Mouse (Mus musculus) kidney, adult 8-10 months (tissue): Measurements from ENCODE around the gene Lrrc61.

ENCODE experiments used
- DNase-seq, 2 experiments: peaks; one replicate each; pipeline ENCODE4 v3.0.0; 2022

Lrrc61 gene

DNA sequence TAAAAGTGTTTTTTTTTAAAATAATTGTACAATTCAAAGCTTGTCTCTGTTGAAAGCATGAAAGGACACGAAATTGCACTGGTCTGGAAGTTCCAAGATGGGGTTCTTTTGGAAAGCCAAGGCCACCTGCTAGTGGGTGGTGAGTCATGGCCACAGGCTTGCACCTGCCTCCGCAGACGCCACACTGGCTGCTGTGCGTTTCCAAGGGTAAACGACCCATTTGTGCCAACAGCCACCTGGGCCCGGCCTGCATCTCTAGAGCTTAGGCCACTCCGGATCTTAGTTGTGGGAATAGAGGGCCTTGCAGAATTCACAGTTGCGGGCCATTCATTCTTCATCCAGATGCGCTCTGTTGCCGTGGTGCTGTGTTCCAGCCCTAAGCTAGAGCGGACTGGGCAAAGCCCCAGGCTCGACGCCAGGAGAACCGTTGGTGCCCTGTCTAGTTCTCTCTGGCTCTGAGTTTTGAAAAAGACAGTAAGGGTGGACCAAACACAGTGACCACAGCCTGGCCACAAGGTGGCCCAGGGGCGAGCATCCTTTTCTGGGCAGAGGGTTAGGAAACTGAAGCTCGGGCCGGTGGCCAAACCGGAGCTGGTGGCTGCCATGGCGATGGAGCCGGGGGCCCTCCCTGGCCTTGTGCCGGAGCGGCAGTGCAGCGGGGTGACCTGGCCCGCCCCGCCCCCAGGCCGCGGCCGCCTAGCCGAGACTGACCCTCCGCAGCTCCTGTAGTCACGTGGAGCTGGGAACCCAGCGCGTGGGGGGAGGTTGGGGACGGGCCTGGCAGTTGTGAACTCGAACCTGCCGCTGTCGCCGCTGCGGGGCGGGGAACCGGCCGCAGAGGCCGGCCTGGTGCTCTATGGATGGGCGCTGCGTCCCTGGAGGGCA lies 38.8 kb downstream of the Lrrc61 start, which contains the start of the genes Repin1 and Gm44965:
Repin1 (plus strand) TSS at position 726 of the 885 bp plus-strand sequence.
Gm44965 (plus strand) TSS at position 784 of the 885 bp plus-strand sequence.
- DNase-seq: peak; percentile 95 to 96

DNA sequence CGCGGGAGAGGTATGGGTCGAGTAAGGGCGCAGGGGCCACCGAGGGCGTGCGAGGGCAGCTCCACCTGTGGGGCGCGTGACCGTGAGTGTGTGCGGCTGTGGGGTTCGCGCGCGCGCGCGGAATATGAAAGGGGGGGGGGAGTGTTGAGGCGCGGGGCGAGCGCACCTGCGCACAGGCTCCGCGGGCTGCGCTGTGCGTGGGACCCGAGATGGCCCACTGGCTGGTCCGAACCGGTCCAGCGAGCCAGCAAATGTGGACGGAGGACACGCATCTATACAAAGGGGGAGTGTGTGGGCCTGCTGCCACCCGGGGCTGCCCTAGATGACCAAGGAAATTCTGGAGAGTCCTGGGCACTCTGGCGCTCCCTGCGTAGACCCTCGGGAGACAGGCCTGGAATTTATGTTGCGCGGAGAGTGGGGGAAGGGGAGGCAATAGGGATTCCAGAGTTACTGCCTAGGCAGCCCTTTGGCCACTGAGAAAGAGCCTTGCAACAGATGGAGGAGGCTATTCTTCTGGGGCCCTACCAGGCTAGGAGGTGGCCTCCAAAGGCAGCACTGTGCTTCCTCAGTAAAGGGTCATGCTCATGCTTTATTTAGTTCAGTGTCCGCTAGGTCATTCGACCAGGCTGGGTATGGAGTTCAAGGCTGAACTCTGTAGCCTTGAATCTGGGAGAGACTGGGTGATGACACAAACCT lies 39.6 kb downstream of the Lrrc61 start:
- peak; percentile 61 to 64 for DNase-seq

DNA sequence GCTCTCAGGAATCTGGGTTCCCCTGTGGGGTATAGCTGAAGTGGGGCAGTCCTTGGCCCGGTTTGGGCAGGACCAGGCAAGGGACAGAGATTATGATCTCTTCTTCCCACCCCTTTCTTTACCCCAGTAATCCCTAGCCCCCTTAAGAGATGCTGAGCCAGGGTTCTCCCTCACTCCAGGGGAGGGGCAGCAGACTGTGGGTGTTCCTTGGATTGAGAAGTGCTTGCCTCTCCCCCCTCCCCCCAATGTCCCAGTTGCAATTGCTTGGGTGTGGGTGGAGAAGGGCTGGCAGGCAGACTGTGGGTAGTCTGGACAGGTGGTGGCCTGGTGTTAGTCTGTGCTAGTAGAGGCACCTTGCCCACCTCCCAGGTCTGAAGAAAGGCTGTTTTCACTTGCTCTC lies 40.7 kb downstream of the Lrrc61 start:
- no peak for DNase-seq

DNA sequence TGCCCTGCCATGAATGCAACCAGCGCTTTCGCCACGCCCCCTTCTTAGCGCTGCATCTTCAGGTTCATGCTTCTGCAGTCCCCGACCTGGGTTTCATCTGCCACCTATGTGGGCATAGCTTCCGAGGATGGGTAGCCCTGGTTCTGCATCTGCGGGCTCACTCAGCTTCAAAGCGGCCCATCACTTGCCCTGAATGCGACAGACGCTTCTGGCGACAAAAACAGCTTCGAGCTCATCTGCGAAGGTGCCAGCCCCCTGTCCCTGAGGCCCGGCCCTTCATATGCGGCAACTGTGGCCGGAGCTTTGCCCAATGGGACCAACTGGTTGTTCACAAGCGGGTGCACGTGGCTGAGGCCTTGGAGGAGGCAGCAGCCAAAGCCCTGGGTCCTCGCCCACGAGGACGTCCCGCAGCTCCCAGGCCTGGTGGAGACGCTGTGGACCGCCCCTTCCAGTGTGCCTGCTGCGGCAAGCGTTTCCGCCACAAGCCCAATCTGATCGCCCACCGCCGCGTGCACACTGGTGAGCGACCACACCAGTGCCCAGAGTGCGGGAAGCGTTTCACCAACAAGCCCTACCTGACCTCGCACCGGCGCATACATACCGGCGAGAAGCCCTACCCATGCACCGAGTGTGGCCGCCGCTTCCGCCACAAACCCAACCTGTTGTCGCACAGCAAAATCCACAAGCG lies 42.1 kb downstream of the Lrrc61 start:
- DNase-seq: no peak

DNA sequence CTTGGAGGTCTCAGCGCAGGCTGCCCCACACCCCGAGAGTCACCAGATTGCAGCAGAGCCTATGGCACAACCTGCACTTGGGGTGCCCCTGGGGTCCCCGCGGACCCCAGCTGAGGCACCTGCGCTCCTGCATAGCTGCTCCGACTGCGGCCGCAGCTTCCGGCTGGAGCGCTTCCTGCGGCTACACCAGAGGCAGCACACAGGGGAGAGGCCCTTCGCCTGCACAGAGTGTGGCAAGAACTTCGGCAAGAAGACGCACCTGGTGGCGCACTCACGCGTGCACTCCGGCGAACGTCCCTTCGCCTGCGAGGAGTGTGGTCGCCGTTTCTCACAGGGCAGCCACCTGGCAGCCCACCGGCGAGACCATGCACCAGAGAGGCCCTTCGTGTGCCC lies 42.6 kb downstream of the Lrrc61 start:
- DNase-seq: no peak

DNA sequence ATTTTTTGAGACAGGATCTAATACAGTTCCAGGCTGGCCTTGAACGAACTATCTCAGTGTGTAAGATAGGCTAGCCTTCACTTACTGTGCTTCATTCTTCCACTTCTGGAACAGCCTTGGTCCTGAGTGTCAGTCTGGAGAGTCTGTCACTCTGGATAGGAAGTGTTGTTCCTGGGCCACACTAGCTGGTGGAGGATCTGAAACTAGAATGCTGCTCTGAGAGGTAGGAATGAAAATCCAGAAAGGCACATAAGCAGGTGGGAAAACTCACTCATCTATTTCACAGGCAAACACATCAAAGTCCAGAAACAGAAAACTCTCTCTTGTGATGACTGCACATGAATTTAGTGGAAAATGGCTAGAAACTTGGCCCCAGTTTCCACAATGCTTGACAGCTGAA lies 46.0 kb downstream of the Lrrc61 start:
- no peak for DNase-seq

DNA sequence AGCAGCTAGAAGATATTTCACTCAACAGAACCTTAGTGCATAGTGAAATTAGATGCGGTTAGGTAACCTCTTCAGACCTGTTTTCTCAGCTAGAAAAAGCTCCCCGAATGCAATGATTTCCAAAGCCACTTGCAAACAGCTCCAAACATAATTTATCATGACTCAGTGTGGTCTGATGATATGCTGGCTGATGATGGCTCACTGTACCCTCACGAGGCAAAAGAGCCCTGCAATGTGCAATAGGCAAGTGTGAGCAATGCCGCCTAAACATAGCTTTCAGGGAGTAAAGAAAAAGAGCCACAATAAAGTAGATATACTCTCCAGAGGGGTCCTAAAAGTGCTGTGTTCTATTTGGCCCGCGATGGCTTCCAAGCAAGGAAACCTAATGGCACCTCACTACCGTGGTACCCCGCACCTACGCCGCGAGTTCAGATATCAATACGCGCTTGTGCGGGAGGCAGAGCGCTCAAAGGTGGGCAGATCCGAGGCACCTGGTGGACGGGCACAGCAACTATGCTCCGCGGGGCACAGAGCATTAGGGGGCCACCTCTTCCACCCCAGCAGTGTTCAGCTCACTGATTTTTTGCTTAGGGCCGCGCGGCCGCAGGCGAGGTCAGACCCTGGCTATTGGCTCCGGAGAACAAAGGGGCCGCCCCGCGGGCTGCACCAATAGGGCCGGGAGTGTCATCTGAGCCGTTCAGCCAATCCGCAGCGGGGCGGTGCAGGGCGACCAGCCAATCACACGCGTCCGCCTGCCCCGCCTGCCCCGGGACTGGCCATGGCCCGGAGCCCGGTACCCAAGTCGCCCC lies 46.9 kb downstream of the Lrrc61 start, which contains the start of gene Zfp775:
Zfp775 (plus strand) TSS at position 793 of the 809 bp plus-strand sequence.
- peak; percentile 98 for DNase-seq

DNA sequence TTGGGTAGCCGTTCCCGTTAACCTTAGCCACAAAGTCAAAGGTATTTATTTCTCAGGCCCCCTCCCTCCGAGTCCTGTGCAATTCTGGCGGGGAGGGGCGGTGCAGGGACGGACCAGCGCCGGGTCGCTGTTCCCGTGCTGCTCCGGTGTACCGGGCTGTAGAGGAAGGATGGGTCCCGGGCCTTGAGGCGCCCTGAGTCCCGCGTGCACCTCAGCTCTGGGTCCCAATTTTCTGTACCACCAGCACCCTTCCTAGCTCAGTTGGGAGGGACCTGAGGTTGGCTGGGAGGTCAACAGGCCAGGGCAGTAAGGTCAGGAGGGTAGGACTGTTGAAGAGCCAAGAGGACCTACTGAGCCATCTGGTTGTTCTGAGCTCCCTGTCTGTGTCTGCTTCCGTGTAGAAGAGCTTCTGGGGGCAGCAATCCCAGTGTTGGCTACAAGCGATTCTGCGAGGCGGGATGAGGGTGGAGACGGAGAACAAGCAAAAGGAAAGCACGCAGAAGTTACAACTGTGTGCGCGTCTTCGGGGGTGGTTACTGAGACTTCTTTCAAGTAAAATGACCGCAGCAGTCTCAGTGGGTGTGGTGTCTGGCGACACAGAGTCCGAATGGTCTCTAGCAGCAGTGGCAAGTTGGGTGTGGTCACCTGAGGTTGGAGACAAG lies 47.6 kb downstream of the Lrrc61 start:
- no peak for DNase-seq

DNA sequence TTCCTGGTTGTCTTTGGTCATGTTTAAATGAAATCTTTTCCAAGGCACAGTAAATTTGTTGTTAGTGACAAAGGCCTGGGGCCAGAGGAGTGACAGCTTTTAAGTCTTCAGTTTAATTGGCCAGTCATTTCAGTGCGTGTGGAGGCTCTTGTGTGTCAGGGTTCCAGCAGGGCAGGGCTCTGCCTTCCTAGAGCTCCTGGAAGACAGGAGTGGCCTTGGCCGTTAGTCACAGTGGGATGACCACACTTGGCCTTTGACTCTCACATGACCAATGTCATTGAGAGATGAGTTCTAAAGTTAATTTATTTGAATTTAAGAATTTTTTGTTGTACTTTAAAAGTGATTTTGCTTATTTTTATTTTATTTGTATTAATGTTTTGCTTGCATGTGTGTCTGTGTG lies 53.5 kb downstream of the Lrrc61 start:
- DNase-seq: no peak

DNA sequence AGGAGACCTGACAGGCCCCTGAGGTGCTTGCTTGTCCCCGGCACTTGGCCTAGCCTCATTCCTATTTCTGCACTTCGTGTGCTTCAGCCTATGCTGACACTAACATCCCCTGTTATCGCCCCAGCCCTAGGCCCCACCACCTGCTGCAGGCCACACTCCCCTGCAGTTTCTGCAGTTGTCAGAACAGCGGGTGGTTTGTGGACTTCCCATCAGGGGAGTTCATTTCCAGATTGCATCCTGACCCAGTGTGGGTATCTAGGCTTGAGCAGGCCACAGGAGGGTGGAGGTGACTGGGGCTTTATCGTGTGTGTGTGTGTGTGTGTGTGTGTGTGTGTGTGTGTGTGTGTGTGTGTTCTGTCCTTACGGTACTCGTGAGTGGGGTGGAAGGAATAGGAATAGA lies 54.9 kb downstream of the Lrrc61 start:
- DNase-seq: no peak

DNA sequence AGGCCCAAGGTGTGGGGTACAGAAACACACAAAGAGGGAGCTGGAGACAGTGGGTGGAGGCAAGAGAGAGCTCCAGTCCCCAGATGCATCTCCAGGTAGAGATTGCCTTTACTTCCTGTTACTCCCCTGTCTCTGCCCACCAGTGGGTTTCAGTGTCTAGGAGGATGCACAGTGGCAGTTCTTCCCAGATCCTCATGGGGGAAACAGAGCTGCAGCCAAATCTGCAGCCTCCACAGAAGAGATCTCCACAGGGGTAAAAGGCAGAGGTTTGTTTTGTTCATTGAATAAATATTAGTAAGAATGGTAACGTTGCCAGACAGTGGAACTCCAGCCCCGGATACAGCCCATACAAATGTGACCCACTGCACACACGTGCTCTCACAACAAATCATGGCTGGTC lies 56.1 kb downstream of the Lrrc61 start:
- DNase-seq: no peak

DNA sequence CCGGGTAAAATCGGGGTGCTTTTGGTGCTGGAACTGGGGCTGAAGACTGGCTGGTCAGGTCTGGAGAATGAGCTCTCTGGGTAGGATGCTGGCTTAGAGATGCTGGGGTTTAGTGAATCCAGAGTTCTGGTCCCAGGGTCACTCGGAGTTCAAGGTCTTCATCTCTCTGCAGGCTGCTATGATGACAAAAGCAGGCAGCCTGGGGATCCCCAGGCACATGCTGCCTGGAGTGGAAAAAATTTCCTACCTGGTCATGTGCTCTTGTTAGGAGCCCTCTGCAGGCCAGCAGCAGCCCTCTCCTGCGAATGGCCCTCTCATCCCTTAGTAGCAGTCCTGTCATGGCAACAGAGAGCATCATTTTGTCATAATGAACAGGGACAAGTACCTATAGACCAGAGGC lies 58.9 kb downstream of the Lrrc61 start:
- no peak for DNase-seq

DNA sequence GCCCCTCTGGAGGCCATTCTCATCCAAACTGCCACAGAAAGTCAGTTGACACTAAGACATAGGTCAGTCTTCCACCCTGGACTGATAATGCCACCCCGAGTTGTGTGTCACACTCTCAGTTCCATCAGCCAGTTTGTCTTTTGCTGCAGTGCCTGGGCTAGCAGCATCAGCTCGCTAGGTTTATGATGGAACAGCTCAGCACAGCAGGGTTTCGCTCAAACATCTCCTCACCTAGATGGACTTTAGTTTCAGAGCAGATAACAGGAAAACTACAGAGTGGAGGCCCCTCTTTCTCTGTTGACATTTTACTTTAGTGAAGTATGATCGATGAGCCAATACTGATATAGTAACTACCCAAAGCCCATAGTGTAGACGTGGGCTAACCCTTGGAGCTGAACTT lies 60.2 kb downstream of the Lrrc61 start:
- no peak for DNase-seq

DNA sequence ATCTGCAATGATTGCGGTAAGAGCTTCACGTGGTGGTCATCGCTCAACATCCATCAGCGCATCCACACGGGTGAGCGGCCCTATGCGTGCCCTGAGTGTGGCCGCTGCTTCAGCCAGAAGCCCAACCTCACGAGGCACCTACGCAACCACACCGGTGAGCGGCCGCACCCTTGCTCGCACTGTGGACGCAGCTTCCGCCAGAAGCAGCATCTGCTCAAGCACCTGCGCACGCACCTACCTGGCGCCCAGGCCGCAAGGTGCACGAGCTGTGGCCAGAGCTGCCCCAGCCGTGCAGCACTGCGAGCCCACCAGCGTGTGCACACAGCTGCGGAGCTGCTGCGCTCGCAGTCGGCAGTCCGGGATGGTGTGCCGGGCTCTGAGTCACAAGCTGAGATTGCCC lies 65.4 kb downstream of the Lrrc61 start:
- DNase-seq: no peak
